ENCODE assay signal across 12 mouse cellular contexts in genomic region chr2:85095906-85096305, GRCm38 (mm10). TPM values are rescaled to one million over a fixed set of nuclear protein-coding genes. Genes with fewer than 3 reads are reported as not detected.
DNase-seq lines count a peak whose midpoint lies in the region; ATAC-seq and TF ChIP-seq lines count a peak whose summit lies in the region.
"Had no signal": no experiment of that assay in that cellular context is flagged by ENCODE, and none has a peak within 500 bp of the region (broad histone marks: within the 10 kb centered on the region; RNA-seq: fewer than 3 reads in every experiment).

No protein-coding gene starts in this region.

- DNase-seq in forebrain, embryonic 11.5 days (ENCODE audit: low spot score): no peak
- no peak for DNase-seq in forebrain, embryonic 14.5 days (ENCODE audit: low spot score)
- DNase-seq in midbrain, embryonic 10.5 days (ENCODE audit: low spot score): peak; percentile 28
- no peak for DNase-seq in midbrain, postnatal 0 days (ENCODE audit: low spot score)
- DNase-seq in liver: peak; percentile 20
- no peak for DNase-seq in gastrocnemius, postnatal 25 days
- no peak for DNase-seq in gastrocnemius, adult 18-20 months (ENCODE audit: low spot score)
- DNase-seq: B cell, adult 2 months; kidney, postnatal 36 days had no signal

- TF ChIP-seq CTCF in midbrain, postnatal 0 days (IDR thresholded peaks at IDR 0.05): no peak

- 0 out of 2 replicates have a peak, but pooled peaks have one; percentile 21 for ATAC-seq in forebrain, embryonic 11.5 days (replicated peaks; ENCODE audit: low FRiP score)
- ATAC-seq in forebrain, embryonic 14.5 days: no peak
- no peak for ATAC-seq in midbrain, postnatal 0 days (ENCODE audit: low FRiP score)
- ATAC-seq in midbrain, embryonic 15.5 days (replicated peaks): 0 out of 2 replicates have a peak, but pooled peaks have one; percentile 46

- no peaks in the 10 kb centered on the region for H3K4me1 ChIP-seq in forebrain, embryonic 11.5 days (replicated peaks; ENCODE audit: control insufficient read depth, insufficient read depth, low read length)
- no peaks in the 10 kb centered on the region for H3K4me1 ChIP-seq in forebrain, embryonic 14.5 days (ENCODE audit: control insufficient read depth, insufficient read depth, low read length)
- peaks cover 8% of the 10 kb centered on the region; the same call in 1 of the 2 replicates for H3K4me1 ChIP-seq in midbrain, embryonic 10.5 days
- H3K4me1 ChIP-seq in midbrain, postnatal 0 days (ENCODE audit: insufficient read depth, low read length): no peaks in the 10 kb centered on the region
- no peaks in the 10 kb centered on the region for H3K4me1 ChIP-seq in midbrain, embryonic 15.5 days

- H3K27ac ChIP-seq in forebrain, embryonic 11.5 days (ENCODE audit: low read depth, low read length): no peak overlapping the region
- H3K27ac ChIP-seq in forebrain, embryonic 14.5 days (ENCODE audit: low read depth, low read length): no peak overlapping the region
- peak overlapping the region; percentile 63; the same call in 1 of the 2 replicates for H3K27ac ChIP-seq in midbrain, embryonic 10.5 days (replicated peaks)
- H3K27ac ChIP-seq in midbrain, postnatal 0 days (ENCODE audit: low read depth, low read length): no peak overlapping the region
- H3K27ac ChIP-seq in midbrain, embryonic 15.5 days: no peak overlapping the region
- H3K27ac ChIP-seq: macrophage had no signal

- H3K9ac ChIP-seq in forebrain, embryonic 11.5 days (ENCODE audit: low read length): no peak overlapping the region
- H3K9ac ChIP-seq in forebrain, embryonic 14.5 days (ENCODE audit: low read length): no peak overlapping the region
- no peak overlapping the region for H3K9ac ChIP-seq in midbrain, postnatal 0 days (replicated peaks; ENCODE audit: low read length, poor library complexity, severe bottlenecking)
- no peak overlapping the region for H3K9ac ChIP-seq in midbrain, embryonic 15.5 days

- H3K4me2 ChIP-seq in forebrain, embryonic 11.5 days (ENCODE audit: low read depth, low read length, severe bottlenecking): no peak overlapping the region
- H3K4me2 ChIP-seq in forebrain, embryonic 14.5 days (ENCODE audit: low read length): no peak overlapping the region
- H3K4me2 ChIP-seq in midbrain, postnatal 0 days (ENCODE audit: low read depth, low read length, poor library complexity, severe bottlenecking): no peak overlapping the region
- H3K4me2 ChIP-seq in midbrain, embryonic 15.5 days: no peak overlapping the region

- no peaks in the 10 kb centered on the region for H3K27me3 ChIP-seq in forebrain, embryonic 11.5 days (ENCODE audit: control insufficient read depth, insufficient read depth, low read length)
- H3K27me3 ChIP-seq in forebrain, embryonic 14.5 days (replicated peaks; ENCODE audit: control insufficient read depth, insufficient read depth, low read length): no peaks in the 10 kb centered on the region
- H3K27me3 ChIP-seq in midbrain, embryonic 10.5 days (ENCODE audit: low read depth, poor library complexity, severe bottlenecking): no peaks in the 10 kb centered on the region
- no peaks in the 10 kb centered on the region for H3K27me3 ChIP-seq in midbrain, postnatal 0 days (ENCODE audit: insufficient read depth, low read length)
- no peaks in the 10 kb centered on the region for H3K27me3 ChIP-seq in midbrain, embryonic 15.5 days (replicated peaks)

- H3K36me3 ChIP-seq in forebrain, embryonic 11.5 days (ENCODE audit: control insufficient read depth, insufficient read depth, low read length): no peaks in the 10 kb centered on the region
- no peaks in the 10 kb centered on the region for H3K36me3 ChIP-seq in forebrain, embryonic 14.5 days (ENCODE audit: control insufficient read depth, insufficient read depth, low read length)
- no peaks in the 10 kb centered on the region for H3K36me3 ChIP-seq in midbrain, embryonic 10.5 days
- H3K36me3 ChIP-seq in midbrain, postnatal 0 days (ENCODE audit: insufficient read depth, low read length): no peaks in the 10 kb centered on the region
- H3K36me3 ChIP-seq in midbrain, embryonic 15.5 days (replicated peaks): no peaks in the 10 kb centered on the region

- no peaks in the 10 kb centered on the region for H3K9me3 ChIP-seq in forebrain, embryonic 11.5 days (ENCODE audit: control insufficient read depth, low read length)
- no peaks in the 10 kb centered on the region for H3K9me3 ChIP-seq in forebrain, embryonic 14.5 days (replicated peaks; ENCODE audit: control insufficient read depth, low read length)
- H3K9me3 ChIP-seq in midbrain, embryonic 10.5 days (replicated peaks): no peaks in the 10 kb centered on the region
- peaks cover under 1% of the 10 kb centered on the region; the same call in 1 of the 2 replicates for H3K9me3 ChIP-seq in midbrain, postnatal 0 days (ENCODE audit: low read length)
- 0 out of 2 replicates have a peak, but pooled peaks cover 1% of the 10 kb centered on the region for H3K9me3 ChIP-seq in midbrain, embryonic 15.5 days

- H3K4me3 ChIP-seq in forebrain, embryonic 11.5 days (ENCODE audit: low read depth, low read length): no peak overlapping the region
- H3K4me3 ChIP-seq in forebrain, embryonic 14.5 days (ENCODE audit: low read depth, low read length): no peak overlapping the region
- no peak overlapping the region for H3K4me3 ChIP-seq in midbrain, embryonic 10.5 days
- no peak overlapping the region for H3K4me3 ChIP-seq in midbrain, postnatal 0 days (ENCODE audit: low read depth, low read length)
- no peak overlapping the region for H3K4me3 ChIP-seq in midbrain, embryonic 15.5 days

- WGBS in forebrain, embryonic 11.5 days: 35% methylated on average over 5 of the region's 5 CpGs
- 14% methylated on average over 5 of the region's 5 CpGs for WGBS in forebrain, embryonic 14.5 days
- 48% methylated on average over 5 of the region's 5 CpGs for WGBS in midbrain, embryonic 10.5 days
- WGBS in midbrain, postnatal 0 days: 55% methylated on average over 5 of the region's 5 CpGs
- WGBS in midbrain, embryonic 15.5 days: 38% methylated on average over 5 of the region's 5 CpGs

RNA-seq across cellular contexts. Expression of gene Aplnr, which starts 40.1 kb away (rescaled TPM):
- polyA plus RNA-seq in forebrain, embryonic 11.5 days (2014; fragmentation: Nextera tagmentation; extraction: Ambion mirVana): 30.0 and 34.1 TPM in 2 replicates
- 24.8 and 25.6 TPM in 2 replicates for polyA plus RNA-seq in forebrain, embryonic 14.5 days (2014; fragmentation: Nextera tagmentation; extraction: Ambion mirVana)
- polyA plus RNA-seq in midbrain, embryonic 10.5 days (2016; fragmentation: Nextera tagmentation; extraction: Ambion mirVana): 35.2 and 35.8 TPM in 2 replicates
- 17.4 and 22.4 TPM in 2 replicates for total RNA-seq in midbrain, postnatal 0 days (2014; rRNA removed)
- polyA plus RNA-seq in midbrain, postnatal 0 days (2015; fragmentation: Nextera tagmentation; extraction: Ambion mirVana): 19.3 and 21.3 TPM in 2 replicates
- polyA plus RNA-seq in midbrain, embryonic 15.5 days (2015; fragmentation: Nextera tagmentation; extraction: Ambion mirVana): 30.6 TPM in 2 replicates
- 10 to 100 TPM; 13.7 to 16.9 TPM for total RNA-seq in gastrocnemius, postnatal 25 days (2021)
- total RNA-seq in gastrocnemius, adult 18-20 months (2021): 1 to 10 TPM; 1.2 to 3.3 TPM
- total RNA-seq: hematopoietic stem cell, adult 5-6 weeks had no signal
- polyA plus RNA-seq: macrophage had no signal

RNA-seq across cellular contexts. Expression of gene Tnks1bp1, which starts 48.1 kb away (rescaled TPM):
- polyA plus RNA-seq in forebrain, embryonic 11.5 days (2014; fragmentation: Nextera tagmentation; extraction: Ambion mirVana): 10.0 and 10.2 TPM in 2 replicates
- polyA plus RNA-seq in forebrain, embryonic 14.5 days (2014; fragmentation: Nextera tagmentation; extraction: Ambion mirVana): 6.7 and 10.6 TPM in 2 replicates
- polyA plus RNA-seq in midbrain, embryonic 10.5 days (2016; fragmentation: Nextera tagmentation; extraction: Ambion mirVana): 29.9 and 33.7 TPM in 2 replicates
- total RNA-seq in midbrain, postnatal 0 days (2014; rRNA removed): 86.8 and 102 TPM in 2 replicates
- 18.0 and 18.8 TPM in 2 replicates for polyA plus RNA-seq in midbrain, postnatal 0 days (2015; fragmentation: Nextera tagmentation; extraction: Ambion mirVana)
- polyA plus RNA-seq in midbrain, embryonic 15.5 days (2015; fragmentation: Nextera tagmentation; extraction: Ambion mirVana): 24.3 and 25.3 TPM in 2 replicates
- 10 to 100 TPM; 26.0 to 29.1 TPM for total RNA-seq in gastrocnemius, postnatal 25 days (2021)
- total RNA-seq in gastrocnemius, adult 18-20 months (2021): 10 to 100 TPM; 24.4 to 37.0 TPM

RNA-seq across cellular contexts. Expression of gene P2rx3, which starts 58.6 kb away (rescaled TPM):
- 1.6 and 1.9 TPM in 2 replicates for polyA plus RNA-seq in forebrain, embryonic 11.5 days (2014; fragmentation: Nextera tagmentation; extraction: Ambion mirVana)
- polyA plus RNA-seq in forebrain, embryonic 14.5 days (2014; fragmentation: Nextera tagmentation; extraction: Ambion mirVana): 0.30 and 0.36 TPM in 2 replicates
- 4.7 and 6.2 TPM in 2 replicates for polyA plus RNA-seq in midbrain, embryonic 10.5 days (2016; fragmentation: Nextera tagmentation; extraction: Ambion mirVana)
- 0.14 and 2.7 TPM in 2 replicates for total RNA-seq in midbrain, postnatal 0 days (2014; rRNA removed)
- polyA plus RNA-seq in midbrain, postnatal 0 days (2015; fragmentation: Nextera tagmentation; extraction: Ambion mirVana): 0.48 and 0.88 TPM in 2 replicates
- 2.2 and 2.9 TPM in 2 replicates for polyA plus RNA-seq in midbrain, embryonic 15.5 days (2015; fragmentation: Nextera tagmentation; extraction: Ambion mirVana)
- under 1 TPM; 0.40 to 0.43 TPM for total RNA-seq in gastrocnemius, postnatal 25 days (2021)
- total RNA-seq in gastrocnemius, adult 18-20 months (2021): under 1 TPM; 0.40 to 0.50 TPM
- total RNA-seq: hematopoietic stem cell, adult 5-6 weeks had no signal
- polyA plus RNA-seq: macrophage had no signal

RNA-seq across cellular contexts. Expression of gene Ssrp1, which starts 58.9 kb away (rescaled TPM):
- 375 and 413 TPM in 2 replicates for polyA plus RNA-seq in forebrain, embryonic 11.5 days (2014; fragmentation: Nextera tagmentation; extraction: Ambion mirVana)
- polyA plus RNA-seq in forebrain, embryonic 14.5 days (2014; fragmentation: Nextera tagmentation; extraction: Ambion mirVana): 240 and 254 TPM in 2 replicates
- 392 and 411 TPM in 2 replicates for polyA plus RNA-seq in midbrain, embryonic 10.5 days (2016; fragmentation: Nextera tagmentation; extraction: Ambion mirVana)
- total RNA-seq in midbrain, postnatal 0 days (2014; rRNA removed): 137 and 153 TPM in 2 replicates
- polyA plus RNA-seq in midbrain, postnatal 0 days (2015; fragmentation: Nextera tagmentation; extraction: Ambion mirVana): 123 TPM in 2 replicates
- polyA plus RNA-seq in midbrain, embryonic 15.5 days (2015; fragmentation: Nextera tagmentation; extraction: Ambion mirVana): 180 and 191 TPM in 2 replicates
- 10 to 100 TPM; 25.5 to 28.3 TPM for total RNA-seq in gastrocnemius, postnatal 25 days (2021)
- total RNA-seq in gastrocnemius, adult 18-20 months (2021): 10 to 100 TPM; 25.8 to 27.9 TPM

Comparison
In these comparisons a context has a peak if more than half of its experiments do, and no peak if none do; other contexts are left out.
1. ATAC-seq: peak in forebrain, embryonic 11.5 days (single experiment) and midbrain, embryonic 15.5 days (single experiment); none in forebrain, embryonic 14.5 days (single experiment) and midbrain, postnatal 0 days (single experiment).
2. DNase-seq: peak in midbrain, embryonic 10.5 days (single experiment) and liver (single experiment); none in forebrain, embryonic 11.5 days (single experiment), forebrain, embryonic 14.5 days (single experiment), midbrain, postnatal 0 days (single experiment), gastrocnemius, postnatal 25 days (single experiment) and gastrocnemius, adult 18-20 months (single experiment).